Mouse (Mus musculus): ENCODE results near the gene Lsm14b. TPM values are rescaled to one million over a fixed set of nuclear protein-coding genes. Genes with fewer than 3 reads are reported as not detected.

The Lsm14b gene
- polyA plus RNA-seq, 1 experiment from 2014 or later: 3.0 TPM

DNA sequence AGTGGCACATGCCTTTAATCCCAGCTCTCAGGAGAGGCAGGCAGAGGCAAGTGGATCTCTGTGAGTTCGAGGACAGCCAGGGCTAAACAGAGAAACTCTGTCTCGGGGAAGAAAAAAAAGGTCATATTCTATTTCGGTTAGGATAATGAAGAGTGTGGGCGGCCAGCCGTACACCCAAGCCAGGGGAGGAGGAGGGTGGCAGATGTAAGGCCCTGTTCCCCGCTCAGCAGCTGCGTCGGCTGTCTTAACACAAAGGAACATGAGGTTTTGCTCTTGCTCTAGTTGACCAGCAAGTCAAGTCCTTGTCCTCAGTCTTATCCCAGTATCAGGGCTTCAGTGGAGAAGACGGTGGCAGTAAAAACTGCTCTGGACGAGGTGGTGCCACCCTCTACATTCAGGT, 58.3 kb downstream of the Lsm14b start:
- Histone ChIP-seq H3K36me3 (ENCODE audit: control insufficient read depth, insufficient read depth, low read length) (peaks cover 2% of the 10 kb centered on the region; the same call in 1 of the 2 replicates), H3K27me3 (replicated peaks; ENCODE audit: control insufficient read depth, insufficient read depth, low read length) (no peaks in the 10 kb centered on the region), H3K4me1 (replicated peaks; ENCODE audit: control insufficient read depth, insufficient read depth, low read length) (no peaks in the 10 kb centered on the region; the same call in 1 of the 2 replicates), H3K27ac (ENCODE audit: low read depth, low read length) (no peak overlapping the region), H3K9ac (ENCODE audit: low read depth, low read length) (no peak overlapping the region), H3K4me2 (no peak overlapping the region), H3K9me3 (ENCODE audit: control insufficient read depth, low read length) (no peaks in the 10 kb centered on the region), H3K4me3 (ENCODE audit: low read depth, low read length) (no peak overlapping the region)
- DNase-seq (ENCODE audit: low spot score) (no peak), ATAC-seq (replicated peaks; ENCODE audit: low FRiP score) (no peak)
- WGBS: 89% methylated on average over 10 of the region's 10 CpGs

DNA sequence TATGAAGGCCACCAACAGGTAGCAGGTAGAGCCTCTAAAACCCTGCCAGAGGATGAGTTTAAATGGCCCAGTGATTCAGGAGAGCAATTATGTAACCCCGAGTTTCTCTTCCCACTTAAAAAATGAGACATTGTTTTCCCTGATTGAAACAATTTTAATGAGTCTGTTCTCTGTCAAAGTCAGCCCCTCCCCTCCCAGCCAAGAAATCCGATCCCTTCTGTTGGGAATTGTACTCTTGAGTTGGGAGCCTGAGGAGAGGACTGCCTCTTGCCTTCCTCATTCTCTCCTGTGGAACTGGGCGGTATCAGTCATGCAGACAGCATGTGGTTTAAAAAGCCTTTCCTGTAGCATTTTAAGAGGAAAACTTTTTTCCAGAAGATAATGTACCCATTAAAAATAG, 59.8 kb downstream of the Lsm14b start:
- Histone ChIP-seq H3K27me3 (replicated peaks; ENCODE audit: control insufficient read depth, insufficient read depth, low read length) (no peaks in the 10 kb centered on the region), H3K4me1 (replicated peaks; ENCODE audit: control insufficient read depth, insufficient read depth, low read length) (no peaks in the 10 kb centered on the region; the same call in 1 of the 2 replicates), H3K4me3 (ENCODE audit: low read depth, low read length) (no peak overlapping the region), H3K9ac (ENCODE audit: low read depth, low read length) (no peak overlapping the region), H3K36me3 (ENCODE audit: control insufficient read depth, insufficient read depth, low read length) (peaks cover 2% of the 10 kb centered on the region; the same call in 1 of the 2 replicates), H3K27ac (ENCODE audit: low read depth, low read length) (no peak overlapping the region), H3K4me2 (no peak overlapping the region), H3K9me3 (ENCODE audit: control insufficient read depth, low read length) (no peaks in the 10 kb centered on the region)
- DNase-seq (ENCODE audit: low spot score) (no peak), ATAC-seq (replicated peaks; ENCODE audit: low FRiP score) (no peak)
- 46% methylated on average over 3 of the region's 3 CpGs for WGBS

Other genes starting within 250 kb of the Lsm14b start
- 4.2 and 4.9 TPM in 2 replicates for gene Taf4, start 48.3 kb upstream of the Lsm14b start, polyA plus RNA-seq (2014; fragmentation: Nextera tagmentation; extraction: Ambion mirVana)
- gene Psma7, start 17.4 kb downstream of the Lsm14b start, polyA plus RNA-seq (2014; fragmentation: Nextera tagmentation; extraction: Ambion mirVana): 710 and 721 TPM in 2 replicates
- 2.6 and 2.7 TPM in 2 replicates for gene Ss18l1, start 17.5 kb downstream of the Lsm14b start, polyA plus RNA-seq (2014; fragmentation: Nextera tagmentation; extraction: Ambion mirVana)
- gene Mtg2, start 45.6 kb downstream of the Lsm14b start, polyA plus RNA-seq (2014; fragmentation: Nextera tagmentation; extraction: Ambion mirVana): 23.1 and 28.2 TPM in 2 replicates
- gene Hrh3, start 79.5 kb downstream of the Lsm14b start, polyA plus RNA-seq (2014; fragmentation: Nextera tagmentation; extraction: Ambion mirVana): not detected in 2 replicates
- 19.2 and 20.4 TPM in 2 replicates for gene Osbpl2, start 94.3 kb downstream of the Lsm14b start, polyA plus RNA-seq (2014; fragmentation: Nextera tagmentation; extraction: Ambion mirVana)
- gene Adrm1, start 146.5 kb downstream of the Lsm14b start, polyA plus RNA-seq (2014; fragmentation: Nextera tagmentation; extraction: Ambion mirVana): 211 and 217 TPM in 2 replicates
- 10.7 and 15.5 TPM in 2 replicates for gene Lama5, start 200.9 kb downstream of the Lsm14b start, polyA plus RNA-seq (2014; fragmentation: Nextera tagmentation; extraction: Ambion mirVana)
- gene Rps21, start 232.4 kb downstream of the Lsm14b start, polyA plus RNA-seq (2014; fragmentation: Nextera tagmentation; extraction: Ambion mirVana): 736 and 852 TPM in 2 replicates
- gene Cables2, start 248.5 kb downstream of the Lsm14b start, polyA plus RNA-seq (2014; fragmentation: Nextera tagmentation; extraction: Ambion mirVana): 9.4 and 9.6 TPM in 2 replicates

All from liver, embryonic 11.5 days (tissue).